Mouse (Mus musculus) ovary, postnatal 10 days (tissue): ENCODE measurements around the gene RPS10-NUDT3.
A peak's percentile ranks its signal among the peaks of the same experiment; 100 is the strongest.
"Not testable (repeated sequence)": the region's sequence is repeated elsewhere in the genome, so short reads cannot be mapped to it uniquely, and the experiment has no call there.

ENCODE experiments used
- DNase-seq: peaks from one replicate; pipeline ENCODE4 v3.0.0; 2022; ENCODE audit warnings: low spot score

The RPS10-NUDT3 gene

DNA sequence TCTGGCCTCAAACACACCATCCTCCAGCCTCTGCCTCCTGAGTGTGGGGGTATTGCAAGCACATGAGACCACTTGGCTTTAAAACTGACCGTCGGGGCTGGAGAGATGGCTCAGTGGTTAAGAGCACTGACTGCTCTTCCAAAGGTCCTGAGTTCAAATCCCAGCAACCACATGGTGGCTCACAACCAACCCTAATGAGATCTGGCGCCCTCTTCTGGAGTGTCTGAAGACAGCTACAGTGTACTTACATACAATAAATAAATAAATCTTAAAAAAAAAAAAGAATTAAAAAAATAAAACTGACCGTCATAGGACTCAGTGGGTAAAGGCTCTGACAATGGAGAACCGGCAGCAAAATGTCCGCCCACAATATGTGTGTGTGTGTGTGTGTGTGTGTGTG, 4.8 kb upstream of the RPS10-NUDT3 start:
- not testable (repeated sequence) for DNase-seq

DNA sequence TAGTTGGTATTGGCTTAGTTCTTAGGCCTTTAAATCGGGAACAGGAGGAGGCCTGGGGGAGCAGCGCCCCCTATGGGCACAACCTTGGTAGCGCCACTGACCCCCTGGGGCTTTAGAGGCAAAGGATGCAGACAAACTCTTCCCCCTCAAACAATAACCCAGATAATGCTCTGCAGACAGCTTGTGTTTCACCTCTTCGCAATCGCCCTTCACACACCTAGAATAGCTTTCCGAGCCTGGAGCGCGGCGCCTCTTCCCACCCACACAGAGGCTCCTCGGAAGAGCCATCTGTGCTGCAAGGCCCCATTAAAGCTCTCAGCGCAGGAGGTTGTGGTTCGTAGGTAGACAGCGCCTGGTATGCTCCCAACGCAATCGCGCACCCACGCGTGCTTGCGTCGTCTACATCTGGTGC, 3.9 kb upstream of the RPS10-NUDT3 start:
- DNase-seq = no peak

DNA sequence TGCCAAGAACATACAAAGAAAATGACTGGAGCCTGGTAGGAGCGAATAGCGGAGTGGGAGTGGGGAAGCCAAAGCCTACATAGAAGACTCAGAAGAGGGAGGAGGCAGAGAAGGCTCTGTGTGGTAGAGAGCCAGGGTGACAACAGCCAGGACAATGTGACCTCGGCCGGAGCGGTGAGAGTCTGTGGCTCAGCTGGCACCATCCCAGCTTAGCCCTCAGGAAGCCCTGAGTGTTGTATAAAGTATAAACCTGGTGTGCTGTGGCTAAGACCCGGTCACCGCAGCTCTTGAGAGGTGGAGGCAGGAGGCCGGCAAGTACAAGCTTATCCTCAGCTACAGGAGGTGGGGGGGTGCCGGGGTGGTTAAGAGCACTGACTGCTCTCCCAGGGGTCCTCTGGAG, 2.3 kb upstream of the RPS10-NUDT3 start:
- DNase-seq = no peak

DNA sequence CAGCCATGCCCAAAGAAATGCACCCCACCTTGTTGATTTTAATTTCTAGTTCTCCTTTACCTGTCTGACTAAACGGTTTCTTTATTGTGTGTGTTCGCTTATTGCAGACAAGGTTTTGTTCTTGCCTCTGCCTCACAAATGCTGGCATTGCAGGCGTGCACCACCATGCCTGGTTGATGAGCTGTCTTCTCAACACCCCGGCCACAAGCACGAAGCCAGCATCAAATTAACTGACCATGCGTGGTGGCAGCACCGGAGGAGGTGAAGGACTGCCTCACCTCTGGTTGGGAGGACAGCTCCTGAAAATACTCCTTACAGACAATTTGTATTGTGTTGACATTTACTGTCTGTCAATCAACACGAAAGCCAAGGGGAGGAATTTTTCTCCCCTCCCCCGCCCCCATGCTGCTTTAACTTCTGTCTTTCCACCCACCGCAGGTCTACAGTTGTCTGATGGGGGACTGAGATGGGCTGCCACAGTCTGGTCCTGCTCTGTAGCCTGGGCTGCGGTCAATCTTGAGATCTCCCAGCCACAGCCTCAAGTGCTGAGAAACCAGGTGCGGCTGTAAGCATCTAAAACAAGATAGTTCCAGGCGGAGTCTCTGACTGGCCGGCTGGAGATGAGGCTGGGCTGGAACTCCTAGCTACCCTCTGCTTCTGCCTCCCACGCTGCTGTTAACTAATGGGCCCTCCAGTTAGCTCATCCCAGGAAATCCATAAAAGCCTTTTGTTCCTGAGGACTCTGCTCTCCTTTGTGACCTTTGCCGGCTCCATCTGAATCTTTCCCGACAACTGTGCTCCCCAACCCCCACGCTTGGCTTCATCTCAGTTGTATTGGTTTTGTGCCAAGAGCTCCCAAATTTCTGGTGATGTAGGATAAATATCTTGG, 1.4 kb upstream of the RPS10-NUDT3 start, which contains the start of gene Rps10:
Rps10 (minus strand) TSS at position 538 of the 889 bp plus-strand sequence.
- no peak for DNase-seq

GRCm38 (mm10) chr17:27635575-27635903, 517 bp upstream of the RPS10-NUDT3 start:
- not testable (repeated sequence) for DNase-seq

- peak; percentile 46 for DNase-seq
These were observed 5.6 kb downstream of the RPS10-NUDT3 start for GRCm38 (mm10) chr17:27629249-27630020.

- no peak for DNase-seq
These were observed 6.6 kb downstream of the RPS10-NUDT3 start for GRCm38 (mm10) chr17:27628376-27628775.

- no peak for DNase-seq
These were observed 7.6 kb downstream of the RPS10-NUDT3 start for GRCm38 (mm10) chr17:27627451-27627850.

- no peak for DNase-seq
These were observed 8.3 kb downstream of the RPS10-NUDT3 start for GRCm38 (mm10) chr17:27626681-27627080.

DNA sequence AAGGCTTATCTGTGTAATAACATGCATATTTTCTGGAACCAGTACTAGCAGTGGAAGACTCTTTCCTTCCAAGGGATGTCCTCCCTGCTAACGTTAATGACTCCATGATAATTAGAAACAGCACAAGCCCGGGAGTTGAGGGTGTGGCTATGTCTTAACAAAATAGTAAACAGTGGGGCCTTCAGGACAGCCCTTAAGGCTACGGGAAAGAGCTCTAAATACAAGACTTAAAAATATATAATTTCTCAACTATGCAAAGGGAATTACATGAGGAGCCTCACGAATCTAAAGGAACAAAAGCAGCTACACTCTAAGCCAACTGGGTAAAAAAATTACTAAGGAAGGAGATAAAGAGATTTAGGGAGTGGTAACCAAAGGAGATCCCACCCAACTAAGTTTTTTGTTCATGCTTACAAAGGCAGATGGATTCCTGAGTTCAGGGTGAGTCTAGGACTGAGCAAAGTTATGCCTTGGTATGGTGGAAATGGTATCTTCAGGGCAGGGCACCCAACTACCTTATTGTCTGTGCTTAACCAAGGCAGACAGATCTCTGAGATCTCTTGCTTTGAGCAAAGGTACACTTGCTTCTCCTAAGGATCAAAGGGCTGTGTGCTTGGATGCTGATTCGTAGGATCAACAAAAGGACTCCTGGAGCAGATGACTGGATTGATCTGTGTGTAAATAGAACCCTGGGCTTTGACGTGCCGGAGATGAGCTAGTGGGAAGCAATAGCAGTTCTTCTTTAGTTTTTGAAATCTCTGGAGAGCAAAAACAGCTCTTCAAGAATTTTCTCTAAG, 9.4 kb downstream of the RPS10-NUDT3 start:
- DNase-seq = no peak

DNA sequence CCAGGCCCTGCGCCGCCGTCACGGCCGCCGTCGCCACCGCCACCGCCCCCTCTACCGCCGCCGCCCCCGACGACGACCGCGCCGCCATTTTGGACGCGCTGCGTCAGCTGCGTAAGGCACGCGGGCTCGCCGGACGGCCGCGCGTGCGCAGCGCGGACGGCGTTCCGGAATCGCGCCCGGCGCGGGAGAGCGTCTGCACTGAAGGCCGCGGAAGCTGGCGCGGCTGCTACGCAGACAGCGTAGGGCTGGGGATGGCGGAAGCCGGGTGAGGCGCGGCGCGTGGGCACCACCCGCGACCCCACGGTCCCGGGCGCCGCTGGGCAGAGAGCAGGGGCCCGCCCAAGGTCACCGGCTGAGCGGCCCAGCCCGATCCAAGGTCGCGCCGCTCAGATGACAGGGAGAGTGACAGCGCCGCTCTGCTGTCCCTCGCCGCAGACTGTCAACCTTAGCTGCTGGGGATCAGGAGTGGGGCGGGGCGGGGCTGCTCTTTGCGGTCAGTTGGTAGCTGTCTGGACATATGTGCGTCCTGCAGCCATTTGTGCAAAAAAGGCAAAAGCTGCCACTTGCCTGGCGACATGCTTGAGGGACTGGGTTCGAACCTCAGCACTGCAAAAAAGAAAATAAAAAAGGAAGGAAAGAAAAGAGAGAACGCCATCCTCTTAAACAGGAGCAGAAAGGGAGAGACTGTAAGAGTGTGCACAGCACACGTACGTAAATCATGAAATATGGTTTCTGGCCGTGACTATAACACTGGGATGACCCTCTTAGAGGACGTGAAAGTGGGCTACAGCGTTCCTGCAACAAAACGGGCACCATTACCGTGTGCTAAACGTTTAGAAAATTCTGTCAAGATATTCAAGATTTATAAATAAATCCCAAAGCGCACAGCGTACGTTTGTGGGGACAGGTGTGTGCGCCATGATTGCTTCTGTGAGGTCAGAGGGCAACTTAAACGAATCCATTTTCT, 11.4 kb downstream of the RPS10-NUDT3 start, which contains the start of gene Nudt3:
Nudt3 (minus strand) TSS at position 136 of the 967 bp plus-strand sequence.
- peak; percentile 71 for DNase-seq

GRCm38 (mm10) chr17:27622611-27623359, 12.2 kb downstream of the RPS10-NUDT3 start:
- DNase-seq = no peak

GRCm38 (mm10) chr17:27621705-27622531, 13.1 kb downstream of the RPS10-NUDT3 start:
- no peak for DNase-seq

GRCm38 (mm10) chr17:27621161-27621560, 13.9 kb downstream of the RPS10-NUDT3 start:
- no peak for DNase-seq

DNA sequence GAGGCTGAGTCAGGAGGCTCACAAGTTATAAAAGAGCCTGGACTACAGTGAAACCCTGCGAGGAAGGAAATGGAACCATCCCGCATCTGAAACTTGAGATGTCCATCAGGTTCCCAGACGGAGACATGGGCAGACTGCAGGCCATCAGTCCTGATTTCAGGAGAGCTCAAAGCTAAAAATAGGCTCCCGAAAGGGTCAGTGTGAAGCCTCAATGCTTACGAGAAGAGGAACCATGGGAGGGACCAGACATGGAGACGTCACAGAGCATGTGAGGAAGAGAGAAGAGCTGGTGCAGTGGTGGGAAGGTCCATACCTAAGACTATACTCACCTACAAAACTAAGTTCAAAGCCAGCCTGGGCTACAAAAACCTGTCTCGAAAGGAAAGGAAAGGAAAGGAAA, 19.6 kb downstream of the RPS10-NUDT3 start:
- no peak for DNase-seq

DNA sequence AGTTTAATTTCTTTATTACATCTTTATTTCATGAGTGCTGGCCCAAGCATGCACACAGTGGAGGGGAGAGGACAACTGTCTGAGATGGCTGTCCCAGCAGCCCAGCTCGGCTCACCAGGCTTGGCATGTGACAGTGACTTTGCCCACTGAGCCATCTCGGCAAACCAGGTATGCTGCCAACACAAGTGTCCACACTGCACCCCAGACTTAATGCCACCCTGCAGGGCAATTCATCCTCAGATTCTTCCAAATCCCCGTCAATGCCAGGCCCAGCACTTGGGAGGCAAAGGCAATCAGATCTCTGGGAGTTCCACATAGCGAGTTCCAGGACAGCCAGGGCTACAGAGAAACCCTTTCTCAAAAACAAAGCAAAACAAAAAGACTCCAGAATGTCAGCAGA, 22.0 kb downstream of the RPS10-NUDT3 start:
- no peak for DNase-seq

GRCm38 (mm10) chr17:27611994-27612393, 23.0 kb downstream of the RPS10-NUDT3 start:
- no peak for DNase-seq

GRCm38 (mm10) chr17:27611519-27611884, 23.5 kb downstream of the RPS10-NUDT3 start:
- DNase-seq = no peak
